Mouse (Mus musculus) layer of hippocampus, postnatal 25 days (tissue): Measurements from ENCODE around the gene Zfand2b. TPM values are rescaled to one million over a fixed set of nuclear protein-coding genes. Genes with fewer than 3 reads are reported as not detected.
A peak's percentile ranks its signal among the peaks of the same experiment; 100 is the strongest.

Source experiments
- DNase-seq, 2 experiments: peaks; one replicate each; pipeline ENCODE4 v3.0.0; 2022; ENCODE audit warnings: mixed read lengths in 2 of 2, low spot score in 1 of 2; ENCODE audit errors: extremely low spot score in 1 of 2
- microRNA-seq, 2 experiments: library from miRNA; unstranded; fragments of <30 nt; microRNA quantifications; one replicate each; pipeline ENCODE4 v1.2.0; 2021
- total RNA-seq, 2 experiments: library from RNA; stranded (reverse); gene quantifications; 2 replicates each; pipeline ENCODE4 v1.2.3; 2021

The Zfand2b gene
- total RNA-seq, 2 experiments from 2014 or later = 33.8 to 34.5 TPM

GRCm38 (mm10) chr1:75211141-75211708, 42.8 kb downstream of the Zfand2b start:
- no peak for DNase-seq

- no peak for DNase-seq
These were observed 44.1 kb downstream of the Zfand2b start for GRCm38 (mm10) chr1:75212542-75212941.

GRCm38 (mm10) chr1:75213096-75213495, 44.6 kb downstream of the Zfand2b start:
- DNase-seq = no peak

GRCm38 (mm10) chr1:75214442-75214841, 46.0 kb downstream of the Zfand2b start:
- DNase-seq = no peak

- DNase-seq = peak in 1 of 2 experiments; percentile 54
These were observed 46.4 kb downstream of the Zfand2b start for GRCm38 (mm10) chr1:75214886-75215285.

- no peak for DNase-seq
These were observed 47.3 kb downstream of the Zfand2b start for GRCm38 (mm10) chr1:75215785-75216184.

GRCm38 (mm10) chr1:75216797-75217585, 48.5 kb downstream of the Zfand2b start:
- DNase-seq = no peak

GRCm38 (mm10) chr1:75217893-75218226, 49.4 kb downstream of the Zfand2b start:
- DNase-seq = no peak

GRCm38 (mm10) chr1:75218227-75219001, 50.0 kb downstream of the Zfand2b start:
- peak in 1 of 2 experiments; percentile 54 for DNase-seq

GRCm38 (mm10) chr1:75219078-75219477, 50.6 kb downstream of the Zfand2b start:
- DNase-seq = peak; percentile 86 to 88

GRCm38 (mm10) chr1:75219531-75219930, 51.1 kb downstream of the Zfand2b start, which contains the start of gene Tuba4a:
Gene Tuba4a (minus strand): TSS chr1:75219865.
- DNase-seq = no peak

Small RNA genes lying within 50 kb of the gene (microRNA-seq; reads per million reads assigned to microRNA genes)
- 0 reads per million in 2 experiments for gene Gm27943

Other genes starting within 250 kb of the Zfand2b start
- gene Cfap65, start 233.0 kb upstream of the Zfand2b start, total RNA-seq = 1 to 10 TPM; 1.2 to 2.3 TPM
- gene Ihh, start 217.0 kb upstream of the Zfand2b start, total RNA-seq = under 1 TPM; 0.10 to 0.38 TPM
- gene Nhej1, start 43.4 kb upstream of the Zfand2b start, total RNA-seq = 1 to 10 TPM; 2.7 to 3.2 TPM
- under 1 TPM; 0.30 to 0.35 TPM for gene Slc23a3, start 34.8 kb upstream of the Zfand2b start, total RNA-seq
- gene Cnppd1, start 25.9 kb upstream of the Zfand2b start, total RNA-seq = 10 to 100 TPM; 26.6 to 38.6 TPM
- 100 to 1,000 TPM; 172 to 177 TPM for gene Retreg2, start 25.9 kb upstream of the Zfand2b start, total RNA-seq
- gene Abcb6, start 11.7 kb downstream of the Zfand2b start, total RNA-seq = 10 to 100 TPM; 25.2 to 28.0 TPM
- 10 to 100 TPM; 19.4 to 24.0 TPM for gene Ankzf1, start 23.5 kb downstream of the Zfand2b start, total RNA-seq
- gene Atg9a, start 23.6 kb downstream of the Zfand2b start, total RNA-seq = 100 to 1,000 TPM; 119 to 121 TPM
- 10 to 100 TPM; 12.6 to 14.4 TPM for gene Glb1l, start 42.2 kb downstream of the Zfand2b start, total RNA-seq
- gene Stk16, start 42.2 kb downstream of the Zfand2b start, total RNA-seq = 10 to 100 TPM; 88.3 to 92.4 TPM
- 100 to 1,000 TPM; 560 to 573 TPM for gene Tuba4a, start 51.2 kb downstream of the Zfand2b start, total RNA-seq
- not detected for gene A630095N17Rik, start 63.5 kb downstream of the Zfand2b start, total RNA-seq
- 10 to 100 TPM; 72.6 to 78.9 TPM for gene Dnajb2, start 67.8 kb downstream of the Zfand2b start, total RNA-seq
- 100 to 1,000 TPM; 369 to 386 TPM for gene Ptprn, start 95.9 kb downstream of the Zfand2b start, total RNA-seq
- 100 to 1,000 TPM in 1 of 2 experiments, 10 to 100 TPM in 1; 63.7 to 105 TPM for gene Resp18, start 109.8 kb downstream of the Zfand2b start, total RNA-seq
- gene Dnpep, start 149.3 kb downstream of the Zfand2b start, total RNA-seq = 10 to 100 TPM; 43.3 to 49.5 TPM
- 1 to 10 TPM in 1 of 2 experiments, under 1 TPM in 1; 0.94 to 1.2 TPM for gene Des, start 191.7 kb downstream of the Zfand2b start, total RNA-seq
- gene Speg, start 206.7 kb downstream of the Zfand2b start, total RNA-seq = 100 to 1,000 TPM; 154 to 196 TPM